Mouse (Mus musculus) hindbrain, embryonic 12.5 days (tissue): ENCODE measurements around the gene Gdi1. TPM values are rescaled to one million over a fixed set of nuclear protein-coding genes. Genes with fewer than 3 reads are reported as not detected.

Source experiments
- ATAC-seq: fragments of 200-750 bp; cut with Nextera tagmentation; 2 replicates; pipeline ENCODE4 v1.8.0; 2017; ENCODE audit warnings: moderate TSS enrichment; ENCODE audit not compliant: low FRiP score
- H3K27ac ChIP-seq: fragments of 300-500 bp; sonication (generic); 2 replicates; pipeline ENCODE4 v1.5.1; 2016; ENCODE audit warnings: mild to moderate bottlenecking
- H3K27me3 ChIP-seq: fragments of 300-500 bp; sonication (generic); 2 replicates; pipeline ENCODE4 v1.6.1; 2016; ENCODE audit warnings: mild to moderate bottlenecking
- H3K36me3 ChIP-seq: fragments of 300-500 bp; sonication (generic); 2 replicates; pipeline ENCODE4 v1.6.1; 2016; ENCODE audit warnings: mild to moderate bottlenecking
- H3K4me1 ChIP-seq: fragments of 300-500 bp; sonication (generic); 2 replicates; pipeline ENCODE4 v1.6.1; 2016
- H3K4me2 ChIP-seq: fragments of 300-500 bp; sonication (generic); replicated peaks from 2 replicates; pipeline ENCODE4 v1.6.1; 2016; ENCODE audit warnings: mild to moderate bottlenecking
- H3K4me3 ChIP-seq: fragments of 300-500 bp; sonication (generic); 2 replicates; pipeline ENCODE4 v1.5.1; 2016; ENCODE audit warnings: mild to moderate bottlenecking
- H3K9ac ChIP-seq: fragments of 300-500 bp; sonication (generic); 2 replicates; pipeline ENCODE4 v1.6.1; 2016; ENCODE audit warnings: mild to moderate bottlenecking, moderate library complexity
- H3K9me3 ChIP-seq: fragments of 300-500 bp; sonication (generic); replicated peaks from 2 replicates; pipeline ENCODE4 v1.6.1; 2016; ENCODE audit warnings: mild to moderate bottlenecking
- WGBS: fragments of 180-500 bp; shearing (Covaris S2); methylation state at CpG from one replicate; pipeline ENCODE4 v1.1.7; 2016; 5-methylcytosine and 5-hydroxymethylcytosine counted together
- polyA plus RNA-seq: library from polyadenylated mRNA; unstranded; fragments of >200 nt; fragmentation: Nextera tagmentation; extraction: Ambion mirVana; gene quantifications from 2 replicates; pipeline ENCODE4 v1.2.1, GENCODE M21; 2016

Gdi1 gene
- polyA plus RNA-seq, 1 experiment from 2014 or later, result 697 TPM

- 29% methylated on average over 39 of the region's 39 CpGs for WGBS
- H3K27me3 ChIP-seq, result no peaks in the 10 kb centered on the region
- ATAC-seq, result peak; percentile 82
- no peaks in the 10 kb centered on the region for H3K9me3 ChIP-seq
- no peaks in the 10 kb centered on the region for H3K36me3 ChIP-seq
- H3K27ac ChIP-seq, result peak overlapping the region; percentile 70
- peaks cover 12% of the 10 kb centered on the region for H3K4me1 ChIP-seq
- H3K4me2 ChIP-seq, result peak overlapping the region; percentile 67
- peak overlapping the region; percentile 57 for H3K4me3 ChIP-seq
- peak overlapping the region; percentile 70 for H3K9ac ChIP-seq
Observed at GRCm38 (mm10) chrX:74282395-74283091, 22.3 kb upstream of the Gdi1 start.

- Histone ChIP-seq H3K27me3 (no peaks in the 10 kb centered on the region), H3K9me3 (no peaks in the 10 kb centered on the region), H3K36me3 (no peaks in the 10 kb centered on the region), H3K27ac (peak overlapping the region; percentile 70; the same call in 1 of the 2 replicates), H3K4me1 (peaks cover 12% of the 10 kb centered on the region), H3K4me2 (peak overlapping the region; percentile 67), H3K4me3 (peak overlapping the region; percentile 57), H3K9ac (peak overlapping the region; percentile 70)
- 35% methylated on average over 5 of the region's 5 CpGs for WGBS
- ATAC-seq, result peak; percentile 44
Observed at GRCm38 (mm10) chrX:74283092-74283437, 21.7 kb upstream of the Gdi1 start.

GRCm38 (mm10) chrX:74293431-74293830 lies 11.4 kb upstream of the Gdi1 start:
- H3K4me1 ChIP-seq, result peaks cover 3% of the 10 kb centered on the region; the same call in 1 of the 2 replicates
- H3K27ac ChIP-seq, result no peak overlapping the region
- 76% methylated on average over 4 of the region's 4 CpGs for WGBS
- H3K36me3 ChIP-seq, result 0 out of 2 replicates have a peak, but pooled peaks cover 4% of the 10 kb centered on the region
- no peak overlapping the region for H3K4me2 ChIP-seq
- no peak overlapping the region for H3K9ac ChIP-seq
- no peak for ATAC-seq
- no peaks in the 10 kb centered on the region for H3K27me3 ChIP-seq
- no peak overlapping the region for H3K4me3 ChIP-seq
- H3K9me3 ChIP-seq, result no peaks in the 10 kb centered on the region

GRCm38 (mm10) chrX:74296538-74297448 lies 8.0 kb upstream of the Gdi1 start, which contains the start of gene Atp6ap1:
Gene Atp6ap1 (plus strand): TSS chrX:74297097.
- Histone ChIP-seq H3K36me3 (peaks cover 13% of the 10 kb centered on the region; the same call in 1 of the 2 replicates), H3K9ac (peak within 1 kb of the TSS; percentile 73), H3K4me1 (peaks cover 3% of the 10 kb centered on the region; the same call in 1 of the 2 replicates), H3K27me3 (no peaks in the 10 kb centered on the region), H3K9me3 (no peaks in the 10 kb centered on the region), H3K27ac (peak within 1 kb of the TSS; percentile 75), H3K4me2 (peak within 1 kb of the TSS; percentile 63), H3K4me3 (peak within 1 kb of the TSS; percentile 58)
- 18% methylated on average over 37 of the region's 37 CpGs for WGBS
- ATAC-seq, result peak; percentile 99

- WGBS, result 95% methylated on average over 1 of the region's 1 CpGs
- H3K4me3 ChIP-seq, result no peak overlapping the region
- H3K9me3 ChIP-seq, result no peaks in the 10 kb centered on the region
- no peak for ATAC-seq
- H3K27ac ChIP-seq, result no peak overlapping the region
- peaks cover 26% of the 10 kb centered on the region for H3K36me3 ChIP-seq
- H3K4me2 ChIP-seq, result 0 out of 2 replicates have a peak overlapping the region, but pooled peaks have one; percentile 22
- no peak overlapping the region for H3K9ac ChIP-seq
- no peaks in the 10 kb centered on the region for H3K27me3 ChIP-seq
- H3K4me1 ChIP-seq, result peaks cover 3% of the 10 kb centered on the region; the same call in 1 of the 2 replicates
Observed at GRCm38 (mm10) chrX:74298348-74298747, 6.5 kb upstream of the Gdi1 start.

GRCm38 (mm10) chrX:74299721-74300120 lies 5.1 kb upstream of the Gdi1 start:
- Histone ChIP-seq H3K9ac (no peak overlapping the region), H3K27me3 (no peaks in the 10 kb centered on the region), H3K4me2 (no peak overlapping the region), H3K27ac (no peak overlapping the region), H3K4me3 (no peak overlapping the region), H3K4me1 (peaks cover 3% of the 10 kb centered on the region; the same call in 1 of the 2 replicates), H3K36me3 (peaks cover 32% of the 10 kb centered on the region), H3K9me3 (no peaks in the 10 kb centered on the region)
- ATAC-seq, result no peak
- WGBS, result 84% methylated on average over 3 of the region's 3 CpGs

GRCm38 (mm10) chrX:74312540-74313464 lies 8.0 kb downstream of the Gdi1 start, which contains the start of gene Fam50a:
Gene Fam50a (plus strand): TSS chrX:74313033.
- no peaks in the 10 kb centered on the region for H3K27me3 ChIP-seq
- peak within 1 kb of the TSS; percentile 89 for H3K27ac ChIP-seq
- H3K4me1 ChIP-seq, result peaks cover 4% of the 10 kb centered on the region; the same call in 1 of the 2 replicates
- H3K9ac ChIP-seq, result peak within 1 kb of the TSS; percentile 76
- peaks cover 32% of the 10 kb centered on the region for H3K36me3 ChIP-seq
- H3K4me2 ChIP-seq, result peak within 1 kb of the TSS; percentile 68
- ATAC-seq, result peak; percentile 94
- 0 out of 2 replicates have a peak, but pooled peaks cover 3% of the 10 kb centered on the region for H3K9me3 ChIP-seq
- WGBS, result 21% methylated on average over 51 of the region's 59 CpGs
- H3K4me3 ChIP-seq, result peak within 1 kb of the TSS; percentile 57

GRCm38 (mm10) chrX:74328725-74329161 lies 23.9 kb downstream of the Gdi1 start, which contains the start of gene Plxna3:
Gene Plxna3 (plus strand): TSS chrX:74329066.
- Histone ChIP-seq H3K27ac (peak within 1 kb of the TSS; percentile 87), H3K4me1 (peaks cover 28% of the 10 kb centered on the region), H3K9ac (peak within 1 kb of the TSS; percentile 64), H3K36me3 (peaks cover 16% of the 10 kb centered on the region; the same call in 1 of the 2 replicates), H3K4me2 (peak within 1 kb of the TSS; percentile 59), H3K4me3 (peak within 1 kb of the TSS; percentile 53), H3K9me3 (no peaks in the 10 kb centered on the region), H3K27me3 (no peaks in the 10 kb centered on the region)
- 16% methylated on average over 26 of the region's 30 CpGs for WGBS
- ATAC-seq, result peak; percentile 94

GRCm38 (mm10) chrX:74329215-74329671 lies 24.4 kb downstream of the Gdi1 start:
- H3K36me3 ChIP-seq, result peaks cover 21% of the 10 kb centered on the region; the same call in 1 of the 2 replicates
- peak overlapping the region; percentile 53 for H3K4me3 ChIP-seq
- H3K27ac ChIP-seq, result peak overlapping the region; percentile 52
- H3K9me3 ChIP-seq, result no peaks in the 10 kb centered on the region
- peak overlapping the region; percentile 64 for H3K9ac ChIP-seq
- H3K4me1 ChIP-seq, result peaks cover 31% of the 10 kb centered on the region
- peak; percentile 64 for ATAC-seq
- 26% methylated on average over 9 of the region's 10 CpGs for WGBS
- H3K27me3 ChIP-seq, result no peaks in the 10 kb centered on the region
- H3K4me2 ChIP-seq, result peak overlapping the region; percentile 59

- H3K27ac ChIP-seq, result peak overlapping the region; percentile 52
- peak overlapping the region; percentile 59 for H3K4me2 ChIP-seq
Observed at GRCm38 (mm10) chrX:74330166-74330930, 25.6 kb downstream of the Gdi1 start.

More at GRCm38 (mm10) chrX:74330166-74330930, 25.6 kb downstream of the Gdi1 start:
- H3K27me3 ChIP-seq, result no peaks in the 10 kb centered on the region
- H3K9ac ChIP-seq, result peak overlapping the region; percentile 64
- WGBS, result 38% methylated on average over 2 of the region's 2 CpGs
- peak overlapping the region; percentile 53 for H3K4me3 ChIP-seq
- no peaks in the 10 kb centered on the region for H3K9me3 ChIP-seq
- peaks cover 31% of the 10 kb centered on the region for H3K4me1 ChIP-seq
- peaks cover 23% of the 10 kb centered on the region; the same call in 1 of the 2 replicates for H3K36me3 ChIP-seq
- no peak for ATAC-seq
